Mouse (Mus musculus): Measurements from ENCODE around the gene Crybb1. TPM values are rescaled to one million over a fixed set of nuclear protein-coding genes. Genes with fewer than 3 reads are reported as not detected.

Gene Crybb1
- polyA plus RNA-seq, 1 experiment, result not detected

DNA sequence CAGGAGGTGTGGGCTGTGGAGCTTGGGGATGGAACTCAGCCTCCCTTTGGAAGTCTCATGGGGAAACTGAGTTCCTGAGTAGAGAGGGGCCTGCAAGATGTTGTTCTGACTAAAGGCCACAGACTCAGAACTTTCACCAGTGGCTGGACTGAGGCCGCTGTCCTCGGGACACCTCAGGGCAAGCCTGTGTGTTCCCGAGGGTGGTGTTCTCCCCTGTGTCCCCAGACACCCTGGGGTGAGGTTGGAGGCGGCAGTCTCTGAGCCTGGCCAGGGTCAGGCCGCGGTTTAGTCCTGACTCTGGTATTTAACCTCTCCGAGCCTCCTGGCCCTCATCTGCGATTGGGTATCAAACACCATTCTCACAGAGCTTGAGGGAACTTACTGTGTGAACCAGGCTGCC, 39.9 kb downstream of the Crybb1 start:
- Histone ChIP-seq H3K27me3 (ENCODE audit: control insufficient read depth, insufficient read depth, low read length, poor library complexity, severe bottlenecking) (no peaks in the 10 kb centered on the region), H3K36me3 (ENCODE audit: control insufficient read depth, insufficient read depth, low read length, poor library complexity, severe bottlenecking) (no peaks in the 10 kb centered on the region), H3K4me3 (ENCODE audit: low read depth, low read length) (no peak overlapping the region), H3K9me3 (replicated peaks; ENCODE audit: control insufficient read depth, insufficient read depth, low read length, poor library complexity, severe bottlenecking) (no peaks in the 10 kb centered on the region), H3K9ac (ENCODE audit: low read depth, poor library complexity, severe bottlenecking) (no peak overlapping the region), H3K27ac (ENCODE audit: insufficient read depth, low read length) (no peak overlapping the region), H3K4me1 (ENCODE audit: control insufficient read depth, insufficient read depth, low read length) (peaks cover 16% of the 10 kb centered on the region)
- TF ChIP-seq CTCF (IDR thresholded peaks at IDR 0.05; ENCODE audit: low read depth, low read length) (no peak), POLR2A (IDR thresholded peaks at IDR 0.05; ENCODE audit: insufficient read depth, low read length) (no peak), EP300 (IDR thresholded peaks at IDR 0.05; ENCODE audit: insufficient read depth, low read depth, low read length) (no peak)

DNA sequence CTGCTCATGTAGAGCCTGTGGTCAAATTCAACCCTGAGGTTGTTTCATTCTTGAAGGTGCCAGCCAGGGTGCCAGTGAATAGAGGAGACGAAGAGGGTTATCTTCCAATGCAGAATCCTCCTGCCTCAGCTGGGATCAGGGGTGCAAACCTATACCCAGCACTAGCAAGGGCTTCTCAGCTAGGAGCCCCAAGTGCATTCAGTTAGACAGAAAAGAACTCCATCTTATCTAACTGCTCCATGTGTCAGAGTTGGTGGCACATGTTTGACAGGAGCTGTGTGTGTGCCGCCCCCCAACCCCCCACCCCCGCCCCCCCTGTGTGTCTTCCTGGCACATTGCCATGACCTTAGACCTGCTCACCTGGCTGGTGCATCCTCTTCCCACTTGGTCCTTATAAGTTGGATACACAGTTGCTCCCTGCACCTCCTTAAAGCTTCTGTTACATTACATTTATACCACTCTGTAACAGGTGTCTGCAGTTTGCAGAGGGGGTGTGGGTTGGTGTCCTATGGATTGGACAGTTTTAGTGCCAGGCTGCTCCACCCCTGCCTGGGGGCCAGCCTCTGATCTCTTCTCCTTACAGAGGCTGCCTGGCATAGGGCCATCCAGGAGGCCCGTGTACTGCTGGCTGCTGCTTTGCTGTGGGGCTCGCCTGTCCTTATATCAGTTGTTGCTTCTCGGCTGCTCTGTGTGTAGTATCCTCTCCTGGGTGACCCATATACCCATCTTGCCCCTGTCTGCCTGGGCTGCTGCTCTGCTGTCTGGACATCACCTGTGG, 41.0 kb downstream of the Crybb1 start:
- no peaks in the 10 kb centered on the region for H3K27me3 ChIP-seq (ENCODE audit: control insufficient read depth, insufficient read depth, low read length, poor library complexity, severe bottlenecking)
- H3K9ac ChIP-seq (ENCODE audit: low read depth, poor library complexity, severe bottlenecking), result no peak overlapping the region
- no peaks in the 10 kb centered on the region for H3K36me3 ChIP-seq (ENCODE audit: control insufficient read depth, insufficient read depth, low read length, poor library complexity, severe bottlenecking)
- no peaks in the 10 kb centered on the region for H3K9me3 ChIP-seq (replicated peaks; ENCODE audit: control insufficient read depth, insufficient read depth, low read length, poor library complexity, severe bottlenecking)
- no peak overlapping the region for H3K4me3 ChIP-seq (ENCODE audit: low read depth, low read length)
- H3K27ac ChIP-seq (ENCODE audit: insufficient read depth, low read length), result no peak overlapping the region
- TF ChIP-seq CTCF (IDR thresholded peaks at IDR 0.05; ENCODE audit: low read depth, low read length) (no peak), POLR2A (IDR thresholded peaks at IDR 0.05; ENCODE audit: insufficient read depth, low read length) (no peak), EP300 (IDR thresholded peaks at IDR 0.05; ENCODE audit: insufficient read depth, low read depth, low read length) (no peak)
- peaks cover 16% of the 10 kb centered on the region for H3K4me1 ChIP-seq (ENCODE audit: control insufficient read depth, insufficient read depth, low read length)

DNA sequence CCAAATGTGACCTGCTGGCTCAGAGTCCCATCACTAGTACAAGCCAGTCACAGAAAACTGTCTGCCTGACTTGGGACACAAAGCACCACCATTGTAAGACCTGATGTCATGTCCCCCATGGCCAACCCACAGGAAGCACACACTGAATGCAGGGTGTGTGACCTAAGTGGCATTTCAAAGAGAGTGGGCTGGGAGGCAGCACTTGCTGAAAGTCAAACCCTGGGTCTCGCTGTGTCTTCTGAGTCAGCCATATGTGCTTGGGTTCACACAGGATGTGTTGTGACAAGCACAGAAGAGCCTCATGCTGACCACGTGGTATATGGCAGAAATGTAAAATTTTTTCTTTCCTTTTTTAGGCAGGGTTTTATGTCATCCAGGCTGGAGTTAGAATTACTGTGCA, 41.6 kb downstream of the Crybb1 start:
- Histone ChIP-seq H3K4me3 (ENCODE audit: low read depth, low read length) (no peak overlapping the region), H3K4me1 (ENCODE audit: control insufficient read depth, insufficient read depth, low read length) (peaks cover 16% of the 10 kb centered on the region), H3K9ac (ENCODE audit: low read depth, poor library complexity, severe bottlenecking) (no peak overlapping the region), H3K36me3 (ENCODE audit: control insufficient read depth, insufficient read depth, low read length, poor library complexity, severe bottlenecking) (no peaks in the 10 kb centered on the region), H3K27ac (ENCODE audit: insufficient read depth, low read length) (no peak overlapping the region), H3K27me3 (ENCODE audit: control insufficient read depth, insufficient read depth, low read length, poor library complexity, severe bottlenecking) (no peaks in the 10 kb centered on the region), H3K9me3 (replicated peaks; ENCODE audit: control insufficient read depth, insufficient read depth, low read length, poor library complexity, severe bottlenecking) (no peaks in the 10 kb centered on the region)
- no peak for TF ChIP-seq EP300 (IDR thresholded peaks at IDR 0.05; ENCODE audit: insufficient read depth, low read depth, low read length)
- TF ChIP-seq POLR2A (IDR thresholded peaks at IDR 0.05; ENCODE audit: insufficient read depth, low read length), result no peak

DNA sequence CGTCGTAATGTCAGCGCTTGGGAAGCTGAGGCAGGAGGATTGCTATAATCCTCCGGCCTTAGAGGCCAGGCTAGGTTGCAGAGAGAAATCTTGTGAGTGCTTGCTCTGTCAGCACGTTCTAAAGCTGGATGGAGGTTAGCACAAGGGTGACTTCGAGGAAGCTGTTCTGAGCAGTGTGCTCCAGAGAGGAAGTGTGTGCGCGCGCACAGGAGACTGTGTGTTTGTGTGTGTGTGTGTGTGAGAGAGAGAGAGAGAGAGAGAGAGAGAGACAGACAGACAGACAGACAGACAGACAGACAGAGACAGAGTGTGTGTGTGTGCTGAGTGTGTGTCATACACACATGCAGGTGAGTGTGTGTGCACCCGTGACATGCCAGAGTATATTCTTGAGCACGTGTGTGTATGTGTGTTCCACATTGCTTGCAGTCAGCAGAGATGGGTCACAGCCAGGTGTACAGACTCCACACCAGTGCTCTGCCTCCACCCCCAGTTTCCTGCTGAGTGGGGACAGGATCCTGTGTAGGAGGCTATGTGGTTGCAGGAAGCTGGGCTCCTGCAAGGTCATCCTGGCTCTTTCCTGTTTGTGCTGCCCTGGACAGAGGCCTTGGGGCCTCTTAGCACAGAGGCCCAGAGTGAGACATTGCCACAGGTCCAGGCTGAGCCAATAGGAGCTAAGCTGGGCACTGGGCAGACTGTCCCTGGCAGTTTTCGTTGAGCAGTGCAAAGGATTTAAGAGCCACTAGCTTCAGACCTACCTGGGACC, 42.8 kb downstream of the Crybb1 start:
- Histone ChIP-seq H3K27ac (ENCODE audit: insufficient read depth, low read length) (no peak overlapping the region), H3K4me1 (ENCODE audit: control insufficient read depth, insufficient read depth, low read length) (peaks cover 16% of the 10 kb centered on the region)
- no peak for TF ChIP-seq POLR2A (IDR thresholded peaks at IDR 0.05; ENCODE audit: insufficient read depth, low read length)
- TF ChIP-seq EP300 (IDR thresholded peaks at IDR 0.05; ENCODE audit: insufficient read depth, low read depth, low read length), result no peak
- no peak for TF ChIP-seq CTCF (IDR thresholded peaks at IDR 0.05; ENCODE audit: low read depth, low read length)

DNA sequence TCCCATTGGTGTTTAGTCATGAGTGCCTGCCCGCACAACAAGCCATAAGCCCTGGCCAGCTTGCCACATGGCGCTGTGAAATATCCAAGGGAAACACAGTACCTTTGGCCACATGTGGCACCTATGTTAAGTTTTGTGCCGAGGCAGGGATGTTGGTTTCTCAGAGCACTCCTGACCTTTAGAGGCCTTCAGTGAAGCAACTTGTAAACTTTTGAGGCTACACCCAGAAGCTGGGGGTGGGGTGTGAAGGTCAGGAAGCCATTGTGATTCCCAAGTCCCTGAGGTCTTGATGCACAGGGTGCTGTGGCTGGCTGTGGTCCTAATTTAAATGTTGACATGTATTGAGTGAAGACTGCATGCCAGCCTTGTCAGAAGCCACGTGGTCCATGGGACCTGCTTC, 43.8 kb downstream of the Crybb1 start:
- Histone ChIP-seq H3K27ac (ENCODE audit: insufficient read depth, low read length) (no peak overlapping the region), H3K4me1 (ENCODE audit: control insufficient read depth, insufficient read depth, low read length) (peaks cover 11% of the 10 kb centered on the region), H3K9me3 (replicated peaks; ENCODE audit: control insufficient read depth, insufficient read depth, low read length, poor library complexity, severe bottlenecking) (no peaks in the 10 kb centered on the region), H3K4me3 (ENCODE audit: low read depth, low read length) (no peak overlapping the region), H3K27me3 (ENCODE audit: control insufficient read depth, insufficient read depth, low read length, poor library complexity, severe bottlenecking) (no peaks in the 10 kb centered on the region), H3K9ac (ENCODE audit: low read depth, poor library complexity, severe bottlenecking) (no peak overlapping the region), H3K36me3 (ENCODE audit: control insufficient read depth, insufficient read depth, low read length, poor library complexity, severe bottlenecking) (no peaks in the 10 kb centered on the region)
- TF ChIP-seq CTCF (IDR thresholded peaks at IDR 0.05; ENCODE audit: low read depth, low read length) (no peak), EP300 (IDR thresholded peaks at IDR 0.05; ENCODE audit: insufficient read depth, low read depth, low read length) (no peak), POLR2A (IDR thresholded peaks at IDR 0.05; ENCODE audit: insufficient read depth, low read length) (no peak)

More for the DNA sequence above, 42.8 kb downstream of the Crybb1 start:
- H3K36me3 ChIP-seq (ENCODE audit: control insufficient read depth, insufficient read depth, low read length, poor library complexity, severe bottlenecking), result no peaks in the 10 kb centered on the region
- H3K27me3 ChIP-seq (ENCODE audit: control insufficient read depth, insufficient read depth, low read length, poor library complexity, severe bottlenecking), result no peaks in the 10 kb centered on the region
- H3K9ac ChIP-seq (ENCODE audit: low read depth, poor library complexity, severe bottlenecking), result no peak overlapping the region
- H3K4me3 ChIP-seq (ENCODE audit: low read depth, low read length), result no peak overlapping the region
- H3K9me3 ChIP-seq (replicated peaks; ENCODE audit: control insufficient read depth, insufficient read depth, low read length, poor library complexity, severe bottlenecking), result no peaks in the 10 kb centered on the region

DNA sequence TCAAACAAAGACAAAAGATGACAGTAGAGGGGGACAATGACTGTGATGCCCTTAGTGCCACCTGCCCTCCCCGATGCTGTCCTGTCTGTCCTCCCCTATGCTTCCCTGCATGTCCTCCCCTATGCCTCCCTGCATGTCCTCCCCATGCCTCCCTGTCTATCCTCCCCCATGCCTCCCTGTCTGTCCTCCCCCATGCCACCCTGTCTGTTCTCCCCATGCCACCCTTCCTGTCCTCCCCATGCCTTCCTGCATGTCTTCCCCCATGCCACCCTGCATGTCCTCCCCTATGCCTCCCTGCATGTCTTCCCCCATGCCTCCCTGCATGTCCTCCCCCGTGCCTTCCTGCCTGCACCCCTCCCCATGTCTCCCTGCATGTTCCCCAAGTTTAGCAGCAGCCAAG, 44.5 kb downstream of the Crybb1 start:
- Histone ChIP-seq H3K4me3 (ENCODE audit: low read depth, low read length) (no peak overlapping the region), H3K9ac (ENCODE audit: low read depth, poor library complexity, severe bottlenecking) (no peak overlapping the region), H3K27me3 (ENCODE audit: control insufficient read depth, insufficient read depth, low read length, poor library complexity, severe bottlenecking) (no peaks in the 10 kb centered on the region), H3K27ac (ENCODE audit: insufficient read depth, low read length) (no peak overlapping the region), H3K4me1 (ENCODE audit: control insufficient read depth, insufficient read depth, low read length) (peaks cover 6% of the 10 kb centered on the region), H3K9me3 (replicated peaks; ENCODE audit: control insufficient read depth, insufficient read depth, low read length, poor library complexity, severe bottlenecking) (no peaks in the 10 kb centered on the region), H3K36me3 (ENCODE audit: control insufficient read depth, insufficient read depth, low read length, poor library complexity, severe bottlenecking) (no peaks in the 10 kb centered on the region)
- TF ChIP-seq POLR2A (IDR thresholded peaks at IDR 0.05; ENCODE audit: insufficient read depth, low read length) (no peak), EP300 (IDR thresholded peaks at IDR 0.05; ENCODE audit: insufficient read depth, low read depth, low read length) (no peak), CTCF (IDR thresholded peaks at IDR 0.05; ENCODE audit: low read depth, low read length) (no peak)
